Mouse (Mus musculus) retina, embryonic 14.5 days (tissue): ENCODE data around the gene Insig1.
A peak's percentile ranks its signal among the peaks of the same experiment; 100 is the strongest.

Source experiments
- DNase-seq: peaks from one replicate; pipeline ENCODE4 v3.0.0-alpha.2; 2015; ENCODE audit warnings: low spot score

The Insig1 gene

GRCm38 (mm10) chr5:28063989-28064624 lies 7.1 kb upstream of the Insig1 start:
- DNase-seq: no peak

- DNase-seq: no peak
Measured at GRCm38 (mm10) chr5:28065275-28065674, 5.9 kb upstream of the Insig1 start.

GRCm38 (mm10) chr5:28066311-28066710 lies 4.9 kb upstream of the Insig1 start:
- no peak for DNase-seq

GRCm38 (mm10) chr5:28070149-28070827 lies 875 bp upstream of the Insig1 start:
- DNase-seq: peak; percentile 25

- DNase-seq: peak; percentile 92
Measured at GRCm38 (mm10) chr5:28071456-28072223, 477 bp downstream of the Insig1 start.

GRCm38 (mm10) chr5:28079431-28079830 lies 8.3 kb downstream of the Insig1 start:
- DNase-seq: no peak

GRCm38 (mm10) chr5:28081127-28081526 lies 10.0 kb downstream of the Insig1 start:
- DNase-seq: no peak

GRCm38 (mm10) chr5:28081822-28082221 lies 10.7 kb downstream of the Insig1 start:
- no peak for DNase-seq

GRCm38 (mm10) chr5:28082312-28082711 lies 11.1 kb downstream of the Insig1 start:
- no peak for DNase-seq

GRCm38 (mm10) chr5:28082796-28083195 lies 11.6 kb downstream of the Insig1 start:
- no peak for DNase-seq

- no peak for DNase-seq
Measured at GRCm38 (mm10) chr5:28084743-28085142, 13.6 kb downstream of the Insig1 start.

GRCm38 (mm10) chr5:28090547-28090946 lies 19.4 kb downstream of the Insig1 start:
- DNase-seq: no peak

GRCm38 (mm10) chr5:28092327-28092726 lies 21.2 kb downstream of the Insig1 start:
- DNase-seq: no peak

GRCm38 (mm10) chr5:28093874-28094273 lies 22.7 kb downstream of the Insig1 start:
- peak; percentile 89 for DNase-seq

GRCm38 (mm10) chr5:28094393-28094792 lies 23.2 kb downstream of the Insig1 start:
- DNase-seq: no peak

- no peak for DNase-seq
Measured at GRCm38 (mm10) chr5:28094846-28095245, 23.7 kb downstream of the Insig1 start.

GRCm38 (mm10) chr5:28095671-28096070 lies 24.5 kb downstream of the Insig1 start:
- no peak for DNase-seq

GRCm38 (mm10) chr5:28106966-28107365 lies 35.8 kb downstream of the Insig1 start:
- DNase-seq: no peak

- no peak for DNase-seq
Measured at GRCm38 (mm10) chr5:28107974-28108373, 36.8 kb downstream of the Insig1 start.

GRCm38 (mm10) chr5:28110881-28111280 lies 39.7 kb downstream of the Insig1 start:
- DNase-seq: no peak

GRCm38 (mm10) chr5:28117251-28117880 lies 46.2 kb downstream of the Insig1 start:
- DNase-seq: no peak

- DNase-seq: no peak
Measured at GRCm38 (mm10) chr5:28117882-28118530, 46.8 kb downstream of the Insig1 start.
